Mouse (Mus musculus) bone marrow macrophage, adult 2 months (primary cell): Measurements from ENCODE around the gene 4933430I17Rik.

Experiments used
- CTCF ChIP-seq: IDR thresholded peaks from 2 replicates; pipeline ENCODE4 v1.5.1; 2012; ENCODE audit warnings: low read depth, mild to moderate bottlenecking, low read length, moderate library complexity
- POLR2A ChIP-seq: IDR thresholded peaks from 2 replicates; pipeline ENCODE4 v1.6.1; 2012; ENCODE audit warnings: mild to moderate bottlenecking, low read depth, low read length, borderline replicate concordance

DNA sequence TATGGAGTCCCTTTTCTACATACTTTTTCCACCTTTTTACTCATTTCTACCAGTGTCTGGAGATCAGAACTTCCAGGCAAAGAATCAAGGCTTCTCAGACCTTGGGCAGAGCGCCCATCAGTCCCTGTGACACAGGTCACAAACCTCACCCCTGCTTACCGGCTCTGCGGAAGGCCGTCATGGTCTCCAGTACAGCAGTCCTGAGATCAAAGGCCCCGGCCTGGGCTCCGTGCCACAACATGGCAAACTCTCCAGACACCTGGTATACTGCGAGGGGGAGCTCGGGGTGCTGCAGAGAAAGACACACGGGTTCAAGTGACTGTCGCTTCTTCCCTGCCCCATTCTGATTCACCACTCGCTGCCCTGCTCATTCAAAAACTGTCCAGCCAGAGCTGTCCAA lies 15.2 kb upstream of the 4933430I17Rik start:
- TF ChIP-seq CTCF, result no peak
- TF ChIP-seq POLR2A, result no peak
